Mouse (Mus musculus) G1E (cell line): ENCODE data around the gene Chkb. TPM values are rescaled to one million over a fixed set of nuclear protein-coding genes. Genes with fewer than 3 reads are reported as not detected.

Source experiments
- ATAC-seq: 2 replicates; pipeline ENCODE4 v1.8.0; 2016; ENCODE audit warnings: mild to moderate bottlenecking; ENCODE audit not compliant: insufficient number of reproducible peaks, poor library complexity, low FRiP score, severe bottlenecking; ENCODE audit errors: extremely low read depth
- DNase-seq: peaks from one replicate; pipeline ENCODE4 v3.0.0; 2012; ENCODE audit warnings: low spot score
- H3K27me3 ChIP-seq: 2 replicates; pipeline ENCODE4 v1.6.1; 2012; ENCODE audit warnings: mild to moderate bottlenecking, low read length, inconsistent platforms; ENCODE audit not compliant: insufficient read depth
- H3K36me3 ChIP-seq: replicated peaks from 2 replicates; pipeline ENCODE3; 2012; ENCODE audit warnings: mild to moderate bottlenecking, inconsistent platforms
- H3K4me1 ChIP-seq: 2 replicates; pipeline ENCODE4 v1.6.1; 2012; ENCODE audit warnings: low read depth, low read length, inconsistent platforms, mixed read lengths; ENCODE audit not compliant: insufficient read depth
- H3K4me3 ChIP-seq: 2 replicates; pipeline ENCODE4 v1.5.1; 2012; ENCODE audit warnings: low read depth, mild to moderate bottlenecking, inconsistent platforms, low read length, moderate library complexity, mixed read lengths
- H3K9me3 ChIP-seq: replicated peaks from 2 replicates; pipeline ENCODE4 v1.6.1; 2012; ENCODE audit warnings: inconsistent platforms
- CTCF ChIP-seq: IDR thresholded peaks from 2 replicates; pipeline ENCODE4 v1.5.1; 2012; ENCODE audit warnings: low read depth, low read length, inconsistent platforms, mixed read lengths
- GATA1 ChIP-seq: IDR thresholded peaks from 2 replicates; pipeline ENCODE4 v1.6.1; 2012; ENCODE audit warnings: borderline replicate concordance, low read length, inconsistent platforms, mixed read lengths
- GATA2 ChIP-seq: IDR thresholded peaks from 2 replicates; pipeline ENCODE4 v1.6.1; 2012; ENCODE audit warnings: low read depth, low read length, inconsistent platforms, borderline replicate concordance
- POLR2AphosphoS5 ChIP-seq: IDR thresholded peaks from 2 replicates; pipeline ENCODE4 v1.6.1; 2012; ENCODE audit warnings: low read depth, low read length, inconsistent platforms; ENCODE audit not compliant: insufficient replicate concordance
- TAL1 ChIP-seq: conservative IDR thresholded peaks from 2 replicates; pipeline ENCODE4 v1.6.1; 2012; ENCODE audit warnings: low read depth, low read length, inconsistent platforms, mixed read lengths
- polyA plus RNA-seq: library from polyadenylated mRNA; stranded (reverse); fragments of >175 nt; gene quantifications from 2 replicates; pipeline ENCODE4 v1.2.3, GENCODE M21; 2012
- total RNA-seq, 2 experiments: library from RNA; stranded (forward) in 1 of 2; stranded (reverse) in 1 of 2; fragments of 200-1000 nt in 1 of 2; fragments of >200 nt in 1 of 2; fragmentation: Nextera tagmentation in 1 of 2; gene quantifications; 2 replicates each; pipeline ENCODE4 v1.2.3; 2014 to 2017

Chkb gene
- total and polyA plus RNA-seq, 3 experiments, result 32.8 to 85.4 (median 42.5) TPM

GRCm38 (mm10) chr15:89428821-89429351, 822 bp downstream of the Chkb start:
- no peak for DNase-seq
- no peaks in the 10 kb centered on the region for H3K9me3 ChIP-seq
- ATAC-seq, result no peak
- TF ChIP-seq CTCF (no peak), GATA1 (no peak), GATA2 (no peak), TAL1 (no peak), POLR2AphosphoS5 (no peak)
- H3K4me3 ChIP-seq, result peak overlapping the region; percentile 85
- peaks cover 27% of the 10 kb centered on the region for H3K4me1 ChIP-seq
- H3K36me3 ChIP-seq, result peaks cover 56% of the 10 kb centered on the region
- no peaks in the 10 kb centered on the region for H3K27me3 ChIP-seq

- no peak for ATAC-seq
- Histone ChIP-seq H3K9me3 (no peaks in the 10 kb centered on the region), H3K4me1 (peaks cover 27% of the 10 kb centered on the region), H3K27me3 (no peaks in the 10 kb centered on the region), H3K4me3 (peak overlapping the region; percentile 85), H3K36me3 (peaks cover 62% of the 10 kb centered on the region)
- DNase-seq, result no peak
- TF ChIP-seq GATA1 (no peak), TAL1 (no peak), CTCF (no peak), GATA2 (no peak), POLR2AphosphoS5 (no peak)
Observed at GRCm38 (mm10) chr15:89428136-89428790, 1.4 kb downstream of the Chkb start.

DNA sequence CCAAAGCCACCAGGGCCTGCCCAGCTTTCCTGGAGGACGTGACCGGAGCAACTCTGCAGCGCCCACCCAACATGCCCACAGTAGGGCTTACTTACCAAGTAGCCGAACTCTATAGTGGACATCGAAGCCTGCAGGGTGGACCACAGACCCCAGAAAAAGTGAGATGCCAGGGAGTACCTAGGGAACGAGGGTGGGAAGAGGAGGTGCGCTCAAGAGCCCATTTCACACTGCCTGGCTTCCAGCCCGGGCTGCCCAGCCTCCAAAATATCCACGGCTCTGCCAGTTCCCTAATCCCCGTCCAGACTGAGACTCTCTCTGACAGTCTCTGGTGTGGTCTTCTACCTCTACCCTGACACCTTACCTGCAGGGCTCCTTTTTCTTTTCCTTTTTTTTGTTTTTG, 3.0 kb downstream of the Chkb start:
- Histone ChIP-seq H3K36me3 (peaks cover 70% of the 10 kb centered on the region), H3K27me3 (no peaks in the 10 kb centered on the region), H3K4me1 (peaks cover 23% of the 10 kb centered on the region), H3K4me3 (no peak overlapping the region), H3K9me3 (no peaks in the 10 kb centered on the region)
- TF ChIP-seq POLR2AphosphoS5 (no peak), CTCF (no peak), TAL1 (no peak), GATA2 (no peak), GATA1 (no peak)
- ATAC-seq, result no peak
- no peak for DNase-seq

- TF ChIP-seq POLR2AphosphoS5, result no peak
- no peak for TF ChIP-seq CTCF
- TF ChIP-seq TAL1, result no peak
- TF ChIP-seq GATA1, result no peak
- no peak for TF ChIP-seq GATA2
- DNase-seq (no peak), ATAC-seq (no peak)
- H3K4me1 ChIP-seq, result peaks cover 14% of the 10 kb centered on the region
- peaks cover 76% of the 10 kb centered on the region for H3K36me3 ChIP-seq
- no peaks in the 10 kb centered on the region for H3K9me3 ChIP-seq
- H3K27me3 ChIP-seq, result no peaks in the 10 kb centered on the region
- no peak within 1 kb of the TSS for H3K4me3 ChIP-seq
Observed at GRCm38 (mm10) chr15:89425711-89426121, 4.0 kb downstream of the Chkb start, which contains the start of gene Cpt1b. TSS of gene Cpt1b (minus strand) at chr15:89425863.

GRCm38 (mm10) chr15:89424621-89425020, 5.1 kb downstream of the Chkb start:
- DNase-seq (no peak), ATAC-seq (no peak)
- Histone ChIP-seq H3K27me3 (no peaks in the 10 kb centered on the region), H3K4me3 (no peak overlapping the region), H3K9me3 (no peaks in the 10 kb centered on the region), H3K4me1 (peaks cover 14% of the 10 kb centered on the region), H3K36me3 (peaks cover 86% of the 10 kb centered on the region)
- TF ChIP-seq TAL1, result no peak

DNA sequence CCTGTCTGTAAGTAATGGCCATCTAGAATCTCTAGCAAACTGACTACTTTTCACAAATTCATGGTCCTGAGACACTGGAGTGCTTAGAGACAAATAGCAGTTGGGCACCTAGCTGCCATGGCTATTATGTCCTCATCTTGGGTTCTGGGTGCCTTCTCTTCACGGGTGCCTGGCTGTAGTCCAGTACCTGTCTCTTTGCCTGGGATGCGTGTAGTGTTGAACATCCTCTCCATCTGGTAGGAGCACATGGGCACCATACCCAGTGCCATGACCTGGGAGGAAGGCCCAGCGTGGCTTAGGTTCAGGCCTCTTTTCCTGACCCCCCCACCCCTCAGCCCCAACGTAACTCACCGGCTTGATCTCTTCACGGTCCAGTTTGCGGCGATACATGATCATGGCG, 7.8 kb downstream of the Chkb start:
- no peak for DNase-seq
- Histone ChIP-seq H3K9me3 (no peaks in the 10 kb centered on the region), H3K36me3 (peaks cover 96% of the 10 kb centered on the region), H3K27me3 (no peaks in the 10 kb centered on the region), H3K4me3 (no peak overlapping the region), H3K4me1 (no peaks in the 10 kb centered on the region; the same call in none of the 2 replicates)
- TF ChIP-seq GATA2 (no peak), GATA1 (no peak), CTCF (no peak), TAL1 (no peak), POLR2AphosphoS5 (no peak)
- no peak for ATAC-seq

- H3K27me3 ChIP-seq, result peaks cover 4% of the 10 kb centered on the region; the same call in 1 of the 2 replicates
- H3K9me3 ChIP-seq, result no peaks in the 10 kb centered on the region
- no peak for ATAC-seq
- TF ChIP-seq TAL1, result no peak
- no peak for TF ChIP-seq GATA2
- TF ChIP-seq POLR2AphosphoS5, result no peak
- TF ChIP-seq GATA1, result no peak
- TF ChIP-seq CTCF, result no peak
- no peak for DNase-seq
- H3K4me1 ChIP-seq, result no peaks in the 10 kb centered on the region
- H3K36me3 ChIP-seq, result peaks cover 47% of the 10 kb centered on the region
- H3K4me3 ChIP-seq, result no peak overlapping the region
Observed at GRCm38 (mm10) chr15:89415282-89415681, 14.4 kb downstream of the Chkb start.
